14 mouse cellular contexts compared by ENCODE assay signal in the genomic region with DNA sequence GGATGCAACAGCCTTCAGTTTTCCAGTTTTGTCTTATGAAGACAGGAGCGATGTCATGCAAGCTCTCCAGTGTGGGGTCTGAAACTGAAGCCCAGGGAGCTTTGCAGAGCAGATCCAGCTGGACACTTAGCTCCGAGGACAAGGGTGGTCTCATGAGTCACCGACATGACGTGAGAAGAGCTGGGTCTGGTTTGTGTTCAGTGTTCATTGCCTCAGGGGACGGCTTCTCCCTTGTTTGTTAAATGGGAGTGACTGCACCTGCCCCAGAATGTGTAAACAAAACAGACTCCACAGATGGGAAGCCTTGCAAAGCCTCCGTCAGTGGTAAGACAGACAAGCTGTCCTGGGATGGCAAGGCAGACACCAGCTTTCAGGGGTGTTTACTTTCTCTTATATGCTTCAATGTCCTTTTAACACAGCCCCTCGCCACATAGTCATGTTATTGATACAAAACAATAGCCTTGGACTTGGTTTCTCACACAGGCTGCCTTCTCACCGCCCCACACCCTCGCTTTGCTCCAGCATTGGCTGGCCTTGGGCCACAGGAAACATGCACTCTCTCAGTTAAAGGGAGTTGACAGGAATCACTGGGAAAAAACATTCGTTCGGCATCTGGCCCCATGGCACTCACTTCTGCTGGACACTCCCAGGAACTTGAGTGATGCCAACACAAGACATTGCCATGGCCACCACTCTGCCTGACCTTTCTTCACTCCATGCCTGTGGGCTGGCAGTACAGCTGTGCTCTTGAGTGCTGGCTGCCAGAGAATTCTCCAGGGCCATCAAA. TPM values are rescaled to one million over a fixed set of nuclear protein-coding genes. Genes with fewer than 3 reads are reported as not detected.
DNase-seq lines count a peak whose midpoint lies in the region; ATAC-seq lines count a peak whose summit lies in the region.
"Had no signal": no experiment of that assay in that cellular context is flagged by ENCODE, and none has a peak within 500 bp of the region (broad histone marks: within the 10 kb centered on the region; RNA-seq: fewer than 3 reads in every experiment).

No protein-coding gene starts in this region.

- no peaks in the 10 kb centered on the region for H3K27me3 ChIP-seq in kidney, embryonic 15.5 days
- H3K27me3 ChIP-seq in embryonic facial prominence, embryonic 14.5 days (replicated peaks; ENCODE audit: control insufficient read depth, insufficient read depth, low read length), result no peaks in the 10 kb centered on the region
- no peaks in the 10 kb centered on the region for H3K27me3 ChIP-seq in heart, embryonic 14.5 days (ENCODE audit: control insufficient read depth, insufficient read depth, low read length)
- H3K27me3 ChIP-seq in midbrain, embryonic 13.5 days, result no peaks in the 10 kb centered on the region
- no peaks in the 10 kb centered on the region for H3K27me3 ChIP-seq in liver, embryonic 12.5 days (replicated peaks)
- H3K27me3 ChIP-seq: limb, embryonic 13.5 days; midbrain, embryonic 12.5 days had no signal

- H3K4me3 ChIP-seq in kidney, embryonic 15.5 days (replicated peaks), result no peak overlapping the region
- no peak overlapping the region for H3K4me3 ChIP-seq in embryonic facial prominence, embryonic 14.5 days (ENCODE audit: low read depth, low read length)
- H3K4me3 ChIP-seq in heart, embryonic 14.5 days (ENCODE audit: control insufficient read depth in 1 of 2, insufficient read depth in 1 of 2, low read depth in 1 of 2, low read length in 2 of 2), result no peak overlapping the region
- no peak overlapping the region for H3K4me3 ChIP-seq in midbrain, embryonic 13.5 days (replicated peaks)
- H3K4me3 ChIP-seq in liver, embryonic 12.5 days, result no peak overlapping the region
- H3K4me3 ChIP-seq: limb, embryonic 13.5 days; midbrain, embryonic 12.5 days had no signal

- WGBS in kidney, embryonic 15.5 days, result 52% methylated on average over 11 of the region's 11 CpGs
- WGBS in embryonic facial prominence, embryonic 14.5 days, result 45% methylated on average over 11 of the region's 11 CpGs
- WGBS in heart, embryonic 14.5 days, result 41% methylated on average over 11 of the region's 11 CpGs
- WGBS in midbrain, embryonic 13.5 days, result 73% methylated on average over 11 of the region's 11 CpGs
- WGBS in liver, embryonic 12.5 days (ENCODE audit: insufficient replicate concordance), result 54% methylated on average over 11 of the region's 11 CpGs

- H3K9me3 ChIP-seq in kidney, embryonic 15.5 days (replicated peaks), result no peaks in the 10 kb centered on the region
- H3K9me3 ChIP-seq in embryonic facial prominence, embryonic 14.5 days (ENCODE audit: control insufficient read depth, low read length), result no peaks in the 10 kb centered on the region
- no peaks in the 10 kb centered on the region for H3K9me3 ChIP-seq in heart, embryonic 14.5 days (ENCODE audit: control insufficient read depth, low read length)
- no peaks in the 10 kb centered on the region for H3K9me3 ChIP-seq in midbrain, embryonic 13.5 days
- no peaks in the 10 kb centered on the region for H3K9me3 ChIP-seq in liver, embryonic 12.5 days (replicated peaks)
- H3K9me3 ChIP-seq: limb, embryonic 13.5 days; midbrain, embryonic 12.5 days had no signal

- no peak overlapping the region for H3K27ac ChIP-seq in kidney, embryonic 15.5 days
- no peak overlapping the region for H3K27ac ChIP-seq in embryonic facial prominence, embryonic 14.5 days (replicated peaks; ENCODE audit: low read depth, low read length)
- H3K27ac ChIP-seq in heart, embryonic 14.5 days (replicated peaks in 1 of 2; ENCODE audit: control insufficient read depth in 1 of 2, insufficient read depth in 1 of 2, low read depth in 2 of 2, low read length in 2 of 2), result no peak overlapping the region
- no peak overlapping the region for H3K27ac ChIP-seq in midbrain, embryonic 13.5 days
- H3K27ac ChIP-seq in liver, embryonic 12.5 days, result no peak overlapping the region
- H3K27ac ChIP-seq: limb, embryonic 13.5 days; midbrain, embryonic 12.5 days had no signal

- peaks cover 4% of the 10 kb centered on the region; the same call in 1 of the 2 replicates for H3K4me1 ChIP-seq in kidney, embryonic 15.5 days
- 0 out of 2 replicates have a peak, but pooled peaks cover 7% of the 10 kb centered on the region for H3K4me1 ChIP-seq in embryonic facial prominence, embryonic 14.5 days (ENCODE audit: control insufficient read depth, insufficient read depth, low read length)
- H3K4me1 ChIP-seq in heart, embryonic 14.5 days (ENCODE audit: control insufficient read depth in 2 of 2, insufficient read depth in 2 of 2, low read length in 2 of 2), result peaks cover 2 to 3% of the 10 kb centered on the region in 2 experiments; a peak in 1 of 4 replicates
- H3K4me1 ChIP-seq in midbrain, embryonic 13.5 days (replicated peaks), result no peaks in the 10 kb centered on the region
- H3K4me1 ChIP-seq in liver, embryonic 12.5 days, result no peaks in the 10 kb centered on the region
- H3K4me1 ChIP-seq: midbrain, embryonic 12.5 days had no signal

- no peak overlapping the region for H3K9ac ChIP-seq in kidney, embryonic 15.5 days
- H3K9ac ChIP-seq in embryonic facial prominence, embryonic 14.5 days (ENCODE audit: low read depth, low read length), result no peak overlapping the region
- H3K9ac ChIP-seq in heart, embryonic 14.5 days (ENCODE audit: low read length), result no peak overlapping the region
- no peak overlapping the region for H3K9ac ChIP-seq in midbrain, embryonic 13.5 days (replicated peaks)
- no peak overlapping the region for H3K9ac ChIP-seq in liver, embryonic 12.5 days
- H3K9ac ChIP-seq: forebrain, postnatal 0 days; limb, embryonic 13.5 days; midbrain, embryonic 12.5 days had no signal

- no peaks in the 10 kb centered on the region for H3K36me3 ChIP-seq in kidney, embryonic 15.5 days
- H3K36me3 ChIP-seq in embryonic facial prominence, embryonic 14.5 days (ENCODE audit: control insufficient read depth, insufficient read depth, low read length), result no peaks in the 10 kb centered on the region
- no peaks in the 10 kb centered on the region for H3K36me3 ChIP-seq in heart, embryonic 14.5 days (ENCODE audit: control insufficient read depth, insufficient read depth, low read length)
- no peaks in the 10 kb centered on the region for H3K36me3 ChIP-seq in midbrain, embryonic 13.5 days
- H3K36me3 ChIP-seq in liver, embryonic 12.5 days, result no peaks in the 10 kb centered on the region
- H3K36me3 ChIP-seq: limb, embryonic 13.5 days; midbrain, embryonic 12.5 days had no signal

- no peak overlapping the region for H3K4me2 ChIP-seq in kidney, embryonic 15.5 days
- no peak overlapping the region for H3K4me2 ChIP-seq in embryonic facial prominence, embryonic 14.5 days (ENCODE audit: low read depth, low read length)
- H3K4me2 ChIP-seq in heart, embryonic 14.5 days (ENCODE audit: low read length), result peak overlapping the region; percentile 25
- H3K4me2 ChIP-seq in midbrain, embryonic 13.5 days (replicated peaks), result no peak overlapping the region
- no peak overlapping the region for H3K4me2 ChIP-seq in liver, embryonic 12.5 days
- H3K4me2 ChIP-seq: limb, embryonic 13.5 days; midbrain, embryonic 12.5 days had no signal

- ATAC-seq in kidney, embryonic 15.5 days (replicated peaks; ENCODE audit: low FRiP score), result no peak; the same call in 1 of the 2 replicates
- peak; percentile 66; the same call in 1 of the 2 replicates for ATAC-seq in embryonic facial prominence, embryonic 14.5 days (ENCODE audit: low read depth)
- ATAC-seq in heart, embryonic 14.5 days (ENCODE audit: insufficient number of reproducible peaks, insufficient read depth, low FRiP score, low read depth), result peak; percentile 21; the same call in 1 of the 2 replicates
- ATAC-seq in midbrain, embryonic 13.5 days, result no peak
- ATAC-seq in liver, embryonic 12.5 days, result no peak
- ATAC-seq: forebrain, postnatal 0 days had no signal

- peak; percentile 5 to 19 for DNase-seq in kidney, postnatal 4 days
- DNase-seq in embryonic facial prominence, embryonic 14.5 days (ENCODE audit: low spot score), result peak; percentile 52
- DNase-seq in lung, postnatal 25 days (ENCODE audit: low spot score), result peak; percentile 2
- no peak for DNase-seq in left cerebral cortex, adult 8-10 months (ENCODE audit: low spot score in 2 of 2)
- DNase-seq: cerebellum, postnatal 36 days; forebrain, postnatal 0 days; kidney, adult 8-10 months; thymus, postnatal 4 days had no signal

RNA-seq across cellular contexts. Expression of a gene that starts 44.3 kb away (rescaled TPM):
- 14.9 and 16.2 TPM in 2 replicates for polyA plus RNA-seq in kidney, embryonic 15.5 days (2015; fragmentation: Nextera tagmentation; extraction: Ambion mirVana)
- polyA plus RNA-seq in embryonic facial prominence, embryonic 14.5 days (2014; fragmentation: Nextera tagmentation; extraction: Ambion mirVana), result 7.2 and 8.9 TPM in 2 replicates
- polyA plus RNA-seq in heart, embryonic 14.5 days (2014; fragmentation: Nextera tagmentation; extraction: Ambion mirVana), result not detected in 2 replicates
- not detected in 2 replicates for polyA plus RNA-seq in midbrain, embryonic 13.5 days (2015; fragmentation: Nextera tagmentation; extraction: Ambion mirVana)
- total RNA-seq in left cerebral cortex, adult 8-10 months (2022), result 1 to 10 TPM in 3 of 4 experiments, under 1 TPM in 1; 0.82 to 2.1 (median 1.2) TPM
- polyA plus RNA-seq in liver, embryonic 12.5 days (2016; fragmentation: Nextera tagmentation; extraction: Ambion mirVana), result 0.47 and 0.83 TPM in 2 replicates
- total RNA-seq: forebrain, postnatal 0 days had no signal
- polyA plus RNA-seq: forebrain, postnatal 0 days had no signal

Comparison
In these comparisons a context has a peak if more than half of its experiments do, and no peak if none do; other contexts are left out.
1. DNase-seq: peak in kidney, postnatal 4 days (2 of 2), embryonic facial prominence, embryonic 14.5 days (single experiment) and lung, postnatal 25 days (single experiment); none in left cerebral cortex, adult 8-10 months (0 of 2).
2. ATAC-seq: peak in embryonic facial prominence, embryonic 14.5 days (single experiment) and heart, embryonic 14.5 days (single experiment); none in kidney, embryonic 15.5 days (single experiment), midbrain, embryonic 13.5 days (single experiment) and liver, embryonic 12.5 days (single experiment).